In the genomic region with DNA sequence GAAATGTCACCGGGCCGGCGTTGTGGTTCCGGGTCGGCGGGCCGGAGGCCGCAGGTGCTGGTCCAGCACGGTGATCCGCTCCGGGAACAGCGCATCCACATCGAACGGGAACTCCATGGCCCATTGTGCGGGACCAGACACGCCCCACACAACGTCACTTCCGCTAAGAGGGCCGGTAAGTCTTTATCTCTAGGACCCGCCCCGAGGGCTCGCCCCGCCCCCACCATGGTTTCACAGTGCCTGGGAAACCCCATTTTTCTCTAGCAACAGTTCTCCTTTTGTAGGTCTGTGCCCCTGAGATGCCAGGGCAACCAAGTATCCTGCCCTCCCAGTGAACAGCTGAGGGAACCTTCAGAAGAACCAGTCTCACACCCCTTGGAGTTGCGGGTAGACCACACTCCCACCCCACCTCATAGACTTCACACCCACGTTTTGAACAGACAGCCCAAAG, we compare ENCODE assay signal across 8 mouse cellular contexts. TPM values are rescaled to one million over a fixed set of nuclear protein-coding genes. Genes with fewer than 3 reads are reported as not detected.
A peak's percentile ranks its signal among the peaks of the same experiment; 100 is the strongest.
DNase-seq lines count a peak whose midpoint lies in the region; ATAC-seq and TF ChIP-seq lines count a peak whose summit lies in the region.

A gene (minus strand): TSS at position 157 of the 451 bp plus-strand sequence.

- H3K4me3 ChIP-seq in hindbrain, embryonic 14.5 days (replicated peaks; ENCODE audit: low read length): peak within 1 kb of the TSS; percentile 63

- H3K9ac ChIP-seq in hindbrain, embryonic 14.5 days: peak within 1 kb of the TSS; percentile 85

- peak within 1 kb of the TSS; percentile 75 for H3K4me2 ChIP-seq in hindbrain, embryonic 14.5 days (replicated peaks)

- CTCF ChIA-PET in Patski (lab: Charles Lee): no interaction called here

- peaks cover 60% of the 10 kb centered on the region for H3K36me3 ChIP-seq in hindbrain, embryonic 14.5 days (replicated peaks; ENCODE audit: control insufficient read depth, insufficient read depth)

- H3K4me1 ChIP-seq in hindbrain, embryonic 14.5 days (replicated peaks; ENCODE audit: control insufficient read depth, insufficient read depth, low read length): peaks cover 15% of the 10 kb centered on the region

- peak; percentile 74 for ATAC-seq in Patski
- ATAC-seq in hindbrain, embryonic 14.5 days (ENCODE audit: low FRiP score): peak; percentile 93

- WGBS in hindbrain, embryonic 14.5 days: 3% methylated on average over 25 of the region's 25 CpGs

- POLR2A ChIA-PET in Patski (lab: Charles Lee): interaction anchor here (1.0 kb wide), 1 partner anchor 15 kb away, joined by 3 read pairs; no protein-coding TSS in a partner anchor

- in situ Hi-C loops in Patski (cut with MboI; ENCODE audit: low pct_unique_long_range_greater_than_20kb): loop anchor here (25.0 kb wide), 1 partner anchor 1798 kb away; a partner anchor contains a TSS

- no peak for TF ChIP-seq CTCF in Patski (IDR thresholded peaks at IDR 0.05)

- no peaks in the 10 kb centered on the region for H3K27me3 ChIP-seq in Patski
- H3K27me3 ChIP-seq in hindbrain, embryonic 14.5 days (ENCODE audit: control insufficient read depth, insufficient read depth, low read length): no peaks in the 10 kb centered on the region

- no peaks in the 10 kb centered on the region for H3K9me3 ChIP-seq in hindbrain, embryonic 14.5 days (ENCODE audit: control insufficient read depth, low read length)

- peak within 1 kb of the TSS; percentile 90 for H3K27ac ChIP-seq in hindbrain, embryonic 14.5 days

- DNase-seq in Patski (ENCODE audit: low read depth, low spot score): no peak
- DNase-seq in cerebellum, postnatal 14 days: peak; percentile 94 to 96
- peak; percentile 92 to 93 for DNase-seq in frontal cortex, postnatal 25 days (ENCODE audit: low spot score in 2 of 2)
- DNase-seq in hindbrain, embryonic 14.5 days (ENCODE audit: low spot score): peak; percentile 95
- peak; percentile 88 to 90 for DNase-seq in layer of hippocampus, postnatal 36 days
- peak; percentile 99 for DNase-seq in lung, postnatal 36 days
- peak; percentile 96 for DNase-seq in retina, postnatal 1 day
- DNase-seq in urinary bladder, adult 18-20 months (ENCODE audit: low spot score in 2 of 2): peak; percentile 91 to 94

RNA-seq across cellular contexts. Expression of the gene that starts here (rescaled TPM):
- 42.6 TPM for polyA plus RNA-seq in Patski (2021)
- polyA plus RNA-seq in hindbrain, embryonic 14.5 days (2014; fragmentation: Nextera tagmentation; extraction: Ambion mirVana): 387 and 408 TPM in 2 replicates
- total RNA-seq in layer of hippocampus, postnatal 36 days (2021): 10 to 100 TPM; 60.6 to 61.7 TPM
